Mouse (Mus musculus) intestine, embryonic 14.5 days (tissue): ENCODE results near the gene Fbln7. TPM values are rescaled to one million over a fixed set of nuclear protein-coding genes. Genes with fewer than 3 reads are reported as not detected.

ENCODE experiments used
- ATAC-seq: fragments of 200-750 bp; cut with Nextera tagmentation; replicated peaks from 2 replicates; pipeline ENCODE4 v1.8.0; 2017; ENCODE audit warnings: low read depth, moderate number of reproducible peaks, moderate TSS enrichment, moderate library complexity; ENCODE audit not compliant: low FRiP score, low TSS enrichment
- DNase-seq: peaks from one replicate; pipeline ENCODE4 v3.0.0-alpha.2; 2018; ENCODE audit warnings: low spot score
- H3K27ac ChIP-seq: fragments of 300-500 bp; sonication (generic); 2 replicates; pipeline ENCODE4 v1.5.1; 2014; ENCODE audit warnings: low read depth, mild to moderate bottlenecking, control low read depth
- H3K27me3 ChIP-seq: fragments of 300-500 bp; sonication (generic); replicated peaks from 2 replicates; pipeline ENCODE4 v1.6.1; 2014; ENCODE audit warnings: low read length, control low read depth; ENCODE audit not compliant: control insufficient read depth, insufficient read depth
- H3K36me3 ChIP-seq: fragments of 300-500 bp; sonication (generic); 2 replicates; pipeline ENCODE4 v1.6.1; 2014; ENCODE audit warnings: low read length, control low read depth; ENCODE audit not compliant: control insufficient read depth, insufficient read depth
- H3K4me1 ChIP-seq: fragments of 300-500 bp; sonication (generic); replicated peaks from 2 replicates; pipeline ENCODE4 v1.6.1; 2014; ENCODE audit warnings: low read length, control low read depth, mixed read lengths; ENCODE audit not compliant: control insufficient read depth, insufficient read depth
- H3K4me2 ChIP-seq: fragments of 300-500 bp; sonication (generic); 2 replicates; pipeline ENCODE4 v1.6.1; 2014; ENCODE audit warnings: low read length
- H3K4me3 ChIP-seq: fragments of 300-500 bp; sonication (generic); 2 replicates; pipeline ENCODE4 v1.5.1; 2014; ENCODE audit warnings: low read depth, low read length, control low read depth, mixed read lengths
- H3K9ac ChIP-seq: fragments of 300-500 bp; sonication (generic); 2 replicates; pipeline ENCODE4 v1.6.1; 2014; ENCODE audit warnings: mild to moderate bottlenecking, low read length
- H3K9me3 ChIP-seq: fragments of 300-500 bp; sonication (generic); 2 replicates; pipeline ENCODE4 v1.6.1; 2016; ENCODE audit warnings: low read length, control low read depth; ENCODE audit not compliant: control insufficient read depth
- WGBS: fragments of 180-500 bp; shearing (Covaris S2); extraction: QIAGEN DNeasy Blood & Tissue Kit; methylation state at CpG from one replicate; pipeline ENCODE4 v1.1.7; 2014; 5-methylcytosine and 5-hydroxymethylcytosine counted together
- polyA plus RNA-seq: library from polyadenylated mRNA; unstranded; fragments of >200 nt; fragmentation: Nextera tagmentation; extraction: Ambion mirVana; gene quantifications from 2 replicates; pipeline ENCODE4 v1.2.1, GENCODE M21; 2014

The Fbln7 gene
- 6.4 and 7.0 TPM in 2 replicates for polyA plus RNA-seq

DNA sequence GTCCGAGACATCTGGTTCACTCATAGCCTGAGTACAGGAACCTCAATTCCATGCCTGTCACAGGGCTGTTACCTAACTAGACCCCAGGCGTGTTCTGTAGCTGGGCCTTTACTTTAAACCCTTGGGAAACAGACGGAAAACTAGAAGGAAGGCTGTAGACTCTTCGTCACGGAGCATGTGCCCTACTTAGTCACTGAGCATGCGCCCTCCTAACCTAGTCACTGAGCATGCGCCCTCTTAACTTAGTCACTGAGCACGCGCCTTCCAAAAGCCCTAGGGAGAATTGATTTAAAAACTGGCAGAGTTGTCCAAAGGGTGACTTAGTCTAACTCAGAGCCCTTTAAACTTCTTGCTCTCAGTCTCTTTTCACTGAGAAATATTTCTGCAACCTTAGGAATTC, at the start of gene Fbln7:
Gene Fbln7, plus strand, starts transcription at position 346 of the 400 bp plus-strand sequence.
- H3K4me1 ChIP-seq: 0 out of 2 replicates have a peak, but pooled peaks cover 3% of the 10 kb centered on the region
- DNase-seq: no peak
- no peak within 1 kb of the TSS for H3K27ac ChIP-seq
- no peak for ATAC-seq
- H3K9ac ChIP-seq: peak within 1 kb of the TSS; percentile 35
- peak within 1 kb of the TSS; percentile 51 for H3K4me3 ChIP-seq
- no peaks in the 10 kb centered on the region for H3K9me3 ChIP-seq
- 91% methylated on average over 9 of the region's 9 CpGs for WGBS
- H3K4me2 ChIP-seq: peak within 1 kb of the TSS; percentile 81
- 0 out of 2 replicates have a peak, but pooled peaks cover 8% of the 10 kb centered on the region for H3K27me3 ChIP-seq
- no peaks in the 10 kb centered on the region for H3K36me3 ChIP-seq

DNA sequence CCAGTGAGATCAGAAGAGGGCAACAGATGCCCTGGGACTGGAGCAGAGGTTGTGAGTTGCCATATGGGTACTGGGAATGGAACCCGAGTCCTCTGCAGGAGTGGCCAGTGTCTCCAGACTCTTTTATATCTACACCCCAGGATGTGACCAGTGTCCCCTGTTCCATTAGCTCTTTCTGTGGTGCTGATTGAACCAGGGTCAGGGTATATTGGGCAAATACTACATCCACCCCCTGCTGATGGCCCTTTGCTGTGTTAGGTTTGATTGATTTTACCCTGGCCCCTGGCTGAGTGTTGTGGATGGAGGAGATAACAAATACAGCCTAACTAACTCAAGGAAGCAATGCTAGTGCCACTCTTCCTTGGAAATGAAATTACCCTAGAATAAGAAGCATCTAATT, 46.5 kb upstream of the Fbln7 start:
- Histone ChIP-seq H3K9ac (no peak overlapping the region), H3K36me3 (no peaks in the 10 kb centered on the region), H3K27ac (no peak overlapping the region), H3K27me3 (no peaks in the 10 kb centered on the region), H3K4me3 (no peak overlapping the region), H3K4me2 (no peak overlapping the region), H3K9me3 (no peaks in the 10 kb centered on the region), H3K4me1 (peaks cover 12% of the 10 kb centered on the region)
- no peak for DNase-seq
- ATAC-seq: no peak
- 95% methylated on average over 1 of the region's 1 CpGs for WGBS

DNA sequence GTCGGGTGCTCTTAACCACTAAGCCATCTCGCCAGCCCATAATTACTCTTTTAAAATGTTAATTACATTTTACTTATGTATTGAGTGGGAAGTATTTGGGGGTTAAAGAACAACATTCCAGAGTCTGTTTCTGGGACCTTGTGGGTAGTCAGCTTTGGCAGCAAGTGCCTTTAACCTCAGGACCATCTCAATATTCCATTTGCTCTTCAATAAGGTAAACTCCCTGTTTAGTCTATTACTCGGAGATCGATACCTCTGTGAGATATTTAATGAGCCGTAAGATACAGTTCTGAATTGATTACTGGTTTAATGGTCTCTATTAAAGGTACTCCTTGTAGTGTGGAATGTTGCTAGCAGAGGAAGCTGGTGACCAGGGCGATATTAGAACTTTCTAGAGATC, 45.9 kb upstream of the Fbln7 start:
- H3K9ac ChIP-seq: 0 out of 2 replicates have a peak overlapping the region, but pooled peaks have one; percentile 1
- no peaks in the 10 kb centered on the region for H3K9me3 ChIP-seq
- peaks cover 12% of the 10 kb centered on the region for H3K4me1 ChIP-seq
- H3K36me3 ChIP-seq: no peaks in the 10 kb centered on the region
- peak overlapping the region; percentile 80 for H3K4me3 ChIP-seq
- H3K27ac ChIP-seq: no peak overlapping the region
- ATAC-seq: no peak
- DNase-seq: peak; percentile 32
- H3K4me2 ChIP-seq: peak overlapping the region; percentile 59
- 40% methylated on average over 6 of the region's 6 CpGs for WGBS
- H3K27me3 ChIP-seq: no peaks in the 10 kb centered on the region

DNA sequence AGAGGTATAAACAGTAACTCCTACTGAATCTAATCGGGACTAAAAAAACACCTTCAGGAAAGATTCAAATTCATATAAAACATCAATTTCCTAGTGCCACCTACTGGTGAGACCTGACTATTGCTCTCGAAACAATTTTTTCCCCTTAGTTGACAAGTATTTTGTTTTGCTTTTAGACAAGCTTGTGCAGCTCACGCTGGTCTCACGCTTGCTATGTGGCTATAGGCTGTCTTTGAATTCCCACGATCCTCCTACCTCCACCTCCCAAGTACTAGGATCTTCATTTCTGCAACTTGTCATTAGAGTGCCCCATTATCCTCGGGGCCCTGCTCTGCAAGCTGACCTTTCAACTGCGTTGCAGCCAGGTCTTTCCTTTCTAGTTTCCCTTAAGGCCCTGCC, 45.4 kb upstream of the Fbln7 start:
- peaks cover 12% of the 10 kb centered on the region for H3K4me1 ChIP-seq
- H3K36me3 ChIP-seq: no peaks in the 10 kb centered on the region
- H3K27me3 ChIP-seq: no peaks in the 10 kb centered on the region
- under 1% methylated on average over 7 of the region's 7 CpGs for WGBS
- peak overlapping the region; percentile 92; the same call in 1 of the 2 replicates for H3K27ac ChIP-seq
- DNase-seq: peak; percentile 92
- peak overlapping the region; percentile 59 for H3K4me2 ChIP-seq
- H3K9ac ChIP-seq: peak overlapping the region; percentile 34; the same call in 1 of the 2 replicates
- ATAC-seq: peak; percentile 56
- peak overlapping the region; percentile 80 for H3K4me3 ChIP-seq
- H3K9me3 ChIP-seq: no peaks in the 10 kb centered on the region

DNA sequence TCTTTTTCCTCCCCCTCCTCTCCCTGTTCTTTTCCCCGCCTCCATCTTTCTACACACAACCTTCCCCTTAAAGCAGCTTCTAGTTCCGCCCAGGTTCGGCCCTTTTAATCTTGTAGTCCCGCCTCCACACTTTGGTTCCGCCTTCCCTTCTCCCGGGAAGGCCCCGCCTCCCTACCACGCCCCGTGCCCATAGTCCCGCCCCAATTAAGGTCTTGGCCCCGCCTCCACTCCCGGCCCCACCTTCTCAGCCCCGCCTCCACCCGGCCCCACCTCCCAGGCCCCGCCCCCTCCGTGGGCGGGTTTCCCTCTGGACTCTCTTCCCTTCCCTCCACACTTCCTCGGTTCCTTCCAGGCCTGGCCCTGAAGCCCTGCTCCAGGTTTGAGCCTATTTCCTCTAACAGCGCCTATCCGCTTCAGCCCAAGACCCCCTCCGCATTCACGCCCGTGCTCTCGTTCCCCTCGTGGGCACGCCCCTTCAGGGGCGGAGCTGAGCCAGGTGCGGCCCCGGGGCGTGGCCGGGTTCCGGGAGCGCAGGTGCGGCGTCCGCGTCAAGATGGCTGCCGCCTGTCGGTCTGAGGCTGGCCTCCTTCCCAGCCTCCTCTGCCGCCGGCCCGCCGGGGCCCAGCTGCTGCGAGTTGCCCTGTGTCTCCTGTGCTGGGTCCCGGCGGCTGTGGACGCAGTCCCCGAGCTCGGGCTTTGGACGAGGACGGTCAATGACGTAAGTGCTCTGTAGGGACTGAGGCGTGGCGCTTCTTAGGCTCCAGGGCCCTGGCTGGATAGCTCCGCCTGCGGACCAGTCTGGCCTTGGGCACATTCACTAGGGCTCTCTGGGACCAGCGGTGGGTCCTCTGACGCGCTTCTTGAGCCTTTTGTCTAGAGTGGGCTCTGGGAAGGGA, 44.7 kb upstream of the Fbln7 start, which contains the start of gene Tmem87b:
Gene Tmem87b, plus strand, starts transcription at position 333 of the 896 bp plus-strand sequence.
- no peaks in the 10 kb centered on the region for H3K27me3 ChIP-seq
- H3K9me3 ChIP-seq: no peaks in the 10 kb centered on the region
- H3K4me2 ChIP-seq: peak within 1 kb of the TSS; percentile 62
- H3K9ac ChIP-seq: peak within 1 kb of the TSS; percentile 72
- peak; percentile 100 for DNase-seq
- WGBS: under 1% methylated on average over 59 of the region's 59 CpGs
- H3K27ac ChIP-seq: peak within 1 kb of the TSS; percentile 92
- peak; percentile 91 for ATAC-seq
- H3K36me3 ChIP-seq: no peaks in the 10 kb centered on the region
- peaks cover 12% of the 10 kb centered on the region for H3K4me1 ChIP-seq
- H3K4me3 ChIP-seq: peak within 1 kb of the TSS; percentile 80

DNA sequence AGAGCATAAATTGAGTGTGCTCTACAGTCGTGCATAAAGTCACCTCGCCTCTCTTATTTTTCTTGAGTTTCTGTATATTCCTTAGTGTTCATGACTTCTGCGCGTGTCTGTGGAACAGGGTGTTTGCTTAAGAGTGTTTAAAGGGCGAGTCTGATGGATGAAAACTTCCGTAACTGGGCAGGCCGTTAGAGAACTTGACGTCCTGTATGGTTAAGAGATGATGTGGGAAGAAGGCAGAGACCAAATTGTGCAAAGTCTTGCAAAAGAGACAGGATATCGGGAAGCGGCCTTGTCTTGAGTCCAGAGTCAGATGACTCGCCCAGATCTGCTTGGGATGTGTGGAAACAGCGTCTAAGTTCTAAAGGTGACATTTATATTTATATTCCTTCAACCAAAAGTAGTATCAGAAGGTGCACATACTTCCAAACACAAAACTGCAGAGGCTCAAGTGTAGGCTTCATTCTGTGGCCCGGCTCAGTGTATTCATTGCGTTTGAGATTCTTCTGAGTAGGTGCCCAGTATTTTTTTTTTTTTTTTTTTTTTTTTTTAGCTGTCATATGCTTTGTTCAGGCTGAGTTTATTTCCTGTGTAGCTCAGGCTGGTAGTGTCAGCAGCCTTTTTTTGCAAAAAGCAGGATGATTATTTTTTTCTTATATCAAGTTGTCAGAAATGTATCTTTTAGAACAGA, 43.7 kb upstream of the Fbln7 start:
- H3K27ac ChIP-seq: peak overlapping the region; percentile 92
- peak overlapping the region; percentile 62 for H3K4me2 ChIP-seq
- H3K9me3 ChIP-seq: no peaks in the 10 kb centered on the region
- peak overlapping the region; percentile 80 for H3K4me3 ChIP-seq
- peaks cover 12% of the 10 kb centered on the region for H3K4me1 ChIP-seq
- H3K27me3 ChIP-seq: no peaks in the 10 kb centered on the region
- 13% methylated on average over 14 of the region's 14 CpGs for WGBS
- H3K36me3 ChIP-seq: no peaks in the 10 kb centered on the region
- DNase-seq (no peak), ATAC-seq (no peak)
- H3K9ac ChIP-seq: peak overlapping the region; percentile 72

DNA sequence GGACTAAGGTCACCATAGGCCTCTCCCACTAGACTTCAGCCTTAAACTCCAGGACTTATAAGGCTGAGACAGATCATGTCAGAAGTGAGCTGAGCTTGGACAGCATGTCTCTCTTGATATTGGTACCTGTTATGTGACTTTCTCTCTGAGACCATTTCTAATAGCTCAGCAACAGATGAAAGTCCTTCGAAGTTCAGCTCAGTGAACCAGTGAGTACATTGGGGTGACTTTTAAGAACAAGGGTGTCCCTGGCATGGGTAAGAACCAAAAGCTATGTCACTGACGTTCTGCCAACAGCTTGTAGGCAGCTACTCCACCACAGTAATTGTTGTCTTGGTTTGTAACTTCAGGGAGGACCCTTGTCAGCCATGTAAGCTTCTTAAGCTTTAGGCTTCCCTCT, 42.1 kb upstream of the Fbln7 start:
- no peak overlapping the region for H3K9ac ChIP-seq
- DNase-seq (peak; percentile 33), ATAC-seq (no peak)
- H3K27me3 ChIP-seq: no peaks in the 10 kb centered on the region
- H3K4me3 ChIP-seq: no peak overlapping the region
- H3K9me3 ChIP-seq: no peaks in the 10 kb centered on the region
- peaks cover 12% of the 10 kb centered on the region for H3K4me1 ChIP-seq
- H3K36me3 ChIP-seq: peaks cover 8% of the 10 kb centered on the region; the same call in 1 of the 2 replicates
- WGBS: 73% methylated on average over 2 of the region's 2 CpGs
- no peak overlapping the region for H3K4me2 ChIP-seq
- H3K27ac ChIP-seq: no peak overlapping the region

DNA sequence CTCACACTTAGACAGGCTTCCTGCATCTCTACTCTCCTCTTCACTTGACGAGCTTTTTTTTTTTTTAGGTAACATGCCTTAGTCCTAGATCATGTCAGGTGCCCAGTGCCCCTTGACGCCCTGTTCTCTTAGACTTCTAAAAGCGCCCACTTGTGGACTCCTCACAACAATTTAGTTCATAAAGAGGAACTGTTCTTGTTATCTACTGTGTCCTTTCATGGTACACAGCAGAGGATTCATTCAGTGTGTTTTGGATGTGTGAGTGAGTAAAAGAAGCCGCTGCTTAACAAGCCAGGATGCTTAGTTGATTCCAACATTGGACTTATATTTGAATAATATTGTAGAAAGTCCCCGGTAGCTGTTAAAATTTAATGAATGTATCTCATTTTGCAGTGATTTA, 38.9 kb upstream of the Fbln7 start:
- H3K4me3 ChIP-seq: no peak overlapping the region
- H3K9me3 ChIP-seq: no peaks in the 10 kb centered on the region
- DNase-seq (no peak), ATAC-seq (no peak)
- H3K36me3 ChIP-seq: peaks cover 34% of the 10 kb centered on the region
- H3K4me1 ChIP-seq: peaks cover 9% of the 10 kb centered on the region
- no peaks in the 10 kb centered on the region for H3K27me3 ChIP-seq
- no peak overlapping the region for H3K27ac ChIP-seq
- no peak overlapping the region for H3K9ac ChIP-seq
- H3K4me2 ChIP-seq: no peak overlapping the region
- WGBS: 88% methylated on average over 5 of the region's 5 CpGs
